Mouse (Mus musculus) heart, adult 11 months (tissue): Measurements from ENCODE around the gene Myo3a.

Experiments used
- DNase-seq: peaks from one replicate; pipeline ENCODE4 v3.0.0; 2022

Gene Myo3a

GRCm38 (mm10) chr2:22620978-22621827, 393.9 kb downstream of the Myo3a start:
- DNase-seq: no peak

GRCm38 (mm10) chr2:22621828-22622731, 394.8 kb downstream of the Myo3a start, which contains the start of gene Gad2:
Gene Gad2 (plus strand): TSS chr2:22622205.
- DNase-seq: peak; percentile 83

- DNase-seq: peak; percentile 79
Measured at GRCm38 (mm10) chr2:22623111-22624070, 396.1 kb downstream of the Myo3a start.

GRCm38 (mm10) chr2:22624188-22624975, 397.1 kb downstream of the Myo3a start:
- DNase-seq: no peak

GRCm38 (mm10) chr2:22625096-22625960, 398.0 kb downstream of the Myo3a start:
- DNase-seq: no peak

- no peak for DNase-seq
Measured at GRCm38 (mm10) chr2:22627147-22627666, 399.9 kb downstream of the Myo3a start.

- no peak for DNase-seq
Measured at GRCm38 (mm10) chr2:22627819-22628432, 400.6 kb downstream of the Myo3a start.

- no peak for DNase-seq
Measured at GRCm38 (mm10) chr2:22634766-22635165, 407.5 kb downstream of the Myo3a start.

- no peak for DNase-seq
Measured at GRCm38 (mm10) chr2:22646134-22646533, 418.8 kb downstream of the Myo3a start.

GRCm38 (mm10) chr2:22648394-22648793, 421.1 kb downstream of the Myo3a start:
- no peak for DNase-seq

- DNase-seq: no peak
Measured at GRCm38 (mm10) chr2:22651826-22652225, 424.5 kb downstream of the Myo3a start.

- no peak for DNase-seq
Measured at GRCm38 (mm10) chr2:22663731-22664130, 436.4 kb downstream of the Myo3a start.
